20 mouse cellular contexts compared by ENCODE assay signal in the genomic region with DNA sequence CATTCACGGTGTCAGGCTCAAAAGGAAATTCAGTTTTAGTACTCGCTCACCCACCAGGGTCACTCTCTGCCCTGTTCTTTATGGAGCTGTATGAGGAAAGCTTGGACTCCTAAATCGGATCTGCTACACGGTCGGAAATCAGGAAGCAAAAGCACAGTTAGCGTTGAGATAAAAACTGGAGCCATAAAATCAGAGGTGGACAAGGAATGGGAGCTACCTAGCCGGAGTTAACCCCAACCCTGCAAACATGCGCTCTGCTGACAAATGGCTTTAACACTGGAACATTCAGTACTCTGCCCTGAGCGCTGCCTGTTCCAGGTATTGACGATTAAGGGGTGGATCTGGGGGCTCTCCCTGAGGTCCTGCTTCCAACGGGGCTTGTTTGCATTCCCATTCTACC. TPM values are rescaled to one million over a fixed set of nuclear protein-coding genes. Genes with fewer than 3 reads are reported as not detected.
A peak's percentile ranks its signal among the peaks of the same experiment; 100 is the strongest.
DNase-seq lines count a peak whose midpoint lies in the region; ATAC-seq and TF ChIP-seq lines count a peak whose summit lies in the region.
"Had no signal": no experiment of that assay in that cellular context is flagged by ENCODE, and none has a peak within 500 bp of the region (broad histone marks: within the 10 kb centered on the region; RNA-seq: fewer than 3 reads in every experiment).

No protein-coding gene starts in this region.

- H3K4me2 ChIP-seq in forebrain, embryonic 12.5 days: peak overlapping the region; percentile 13; the same call in 1 of the 2 replicates
- H3K4me2 ChIP-seq in forebrain, embryonic 15.5 days (replicated peaks): no peak overlapping the region
- peak overlapping the region; percentile 6; the same call in 1 of the 2 replicates for H3K4me2 ChIP-seq in intestine, embryonic 15.5 days (replicated peaks)
- H3K4me2 ChIP-seq in midbrain, embryonic 16.5 days (ENCODE audit: low read length): peak overlapping the region; percentile 23; the same call in 1 of the 2 replicates
- H3K4me2 ChIP-seq: heart, embryonic 13.5 days; limb, embryonic 12.5 days; liver, embryonic 13.5 days; lung, embryonic 14.5 days had no signal

- no peaks in the 10 kb centered on the region for H3K9me3 ChIP-seq in forebrain, embryonic 12.5 days
- no peaks in the 10 kb centered on the region for H3K9me3 ChIP-seq in forebrain, embryonic 15.5 days
- no peaks in the 10 kb centered on the region for H3K9me3 ChIP-seq in intestine, embryonic 15.5 days
- no peaks in the 10 kb centered on the region for H3K9me3 ChIP-seq in midbrain, embryonic 16.5 days (replicated peaks; ENCODE audit: control insufficient read depth, low read length, poor library complexity, severe bottlenecking)
- H3K9me3 ChIP-seq: heart, embryonic 13.5 days; limb, embryonic 12.5 days; liver, embryonic 13.5 days had no signal

- no peak overlapping the region for H3K27ac ChIP-seq in forebrain, embryonic 12.5 days
- H3K27ac ChIP-seq in forebrain, embryonic 15.5 days (replicated peaks): no peak overlapping the region
- no peak overlapping the region for H3K27ac ChIP-seq in intestine, embryonic 15.5 days
- no peak overlapping the region for H3K27ac ChIP-seq in midbrain, embryonic 16.5 days (ENCODE audit: low read length)
- H3K27ac ChIP-seq: gastrocnemius, adult 2 months; heart, embryonic 13.5 days; limb, embryonic 12.5 days; liver, embryonic 13.5 days had no signal

- no peaks in the 10 kb centered on the region for H3K36me3 ChIP-seq in forebrain, embryonic 12.5 days (replicated peaks)
- H3K36me3 ChIP-seq in forebrain, embryonic 15.5 days: no peaks in the 10 kb centered on the region
- no peaks in the 10 kb centered on the region for H3K36me3 ChIP-seq in intestine, embryonic 15.5 days
- H3K36me3 ChIP-seq in midbrain, embryonic 16.5 days (ENCODE audit: control insufficient read depth, insufficient read depth, low read length): no peaks in the 10 kb centered on the region
- H3K36me3 ChIP-seq: heart, embryonic 13.5 days; limb, embryonic 12.5 days; liver, embryonic 13.5 days had no signal

- TF ChIP-seq CTCF in brain, embryonic 14.5 days (IDR thresholded peaks at IDR 0.05; ENCODE audit: borderline replicate concordance, extremely low read depth, insufficient read depth, insufficient read length): no peak

- TF ChIP-seq POLR2A in brain, embryonic 14.5 days (IDR thresholded peaks at IDR 0.05; ENCODE audit: borderline replicate concordance, extremely low read depth, insufficient read depth, insufficient read length, poor library complexity, severe bottlenecking): no peak

- no peak for ATAC-seq in forebrain, embryonic 12.5 days (ENCODE audit: low FRiP score)
- no peak for ATAC-seq in forebrain, embryonic 15.5 days (replicated peaks)
- ATAC-seq in intestine, embryonic 15.5 days: peak; percentile 71
- ATAC-seq in midbrain, embryonic 16.5 days: no peak

- peaks cover 9% of the 10 kb centered on the region; the same call in 1 of the 2 replicates for H3K4me1 ChIP-seq in forebrain, embryonic 12.5 days
- 0 out of 2 replicates have a peak, but pooled peaks cover 3% of the 10 kb centered on the region for H3K4me1 ChIP-seq in forebrain, embryonic 15.5 days
- H3K4me1 ChIP-seq in intestine, embryonic 15.5 days (replicated peaks): no peaks in the 10 kb centered on the region
- peaks cover 5% of the 10 kb centered on the region; the same call in 1 of the 2 replicates for H3K4me1 ChIP-seq in midbrain, embryonic 16.5 days (ENCODE audit: control insufficient read depth, insufficient read depth, low read length)
- H3K4me1 ChIP-seq: heart, embryonic 13.5 days; limb, embryonic 12.5 days; liver, embryonic 13.5 days had no signal

- WGBS in forebrain, embryonic 12.5 days: 30% methylated on average over 11 of the region's 11 CpGs
- 24% methylated on average over 11 of the region's 11 CpGs for WGBS in forebrain, embryonic 15.5 days
- 52% methylated on average over 11 of the region's 11 CpGs for WGBS in intestine, embryonic 15.5 days
- WGBS in midbrain, embryonic 16.5 days: 16% methylated on average over 11 of the region's 11 CpGs

- no peak overlapping the region for H3K9ac ChIP-seq in forebrain, embryonic 12.5 days
- H3K9ac ChIP-seq in forebrain, embryonic 15.5 days (replicated peaks): no peak overlapping the region
- no peak overlapping the region for H3K9ac ChIP-seq in intestine, embryonic 15.5 days
- H3K9ac ChIP-seq in midbrain, embryonic 16.5 days (ENCODE audit: low read depth, low read length): no peak overlapping the region
- H3K9ac ChIP-seq: heart, embryonic 13.5 days; limb, embryonic 12.5 days; liver, embryonic 13.5 days; lung, embryonic 14.5 days had no signal

- no peaks in the 10 kb centered on the region for H3K27me3 ChIP-seq in forebrain, embryonic 12.5 days
- no peaks in the 10 kb centered on the region for H3K27me3 ChIP-seq in forebrain, embryonic 15.5 days
- H3K27me3 ChIP-seq in intestine, embryonic 15.5 days (replicated peaks): no peaks in the 10 kb centered on the region
- no peaks in the 10 kb centered on the region for H3K27me3 ChIP-seq in midbrain, embryonic 16.5 days (ENCODE audit: control insufficient read depth, insufficient read depth, low read depth, low read length)
- H3K27me3 ChIP-seq: CH12.LX; heart, embryonic 13.5 days; limb, embryonic 12.5 days; liver, embryonic 13.5 days had no signal

- DNase-seq in brain, embryonic 14.5 days (ENCODE audit: low read depth): peak; percentile 29
- no peak for DNase-seq in urinary bladder, postnatal 25 days (ENCODE audit: low spot score)
- no peak for DNase-seq in left cerebral cortex, adult 11 months (ENCODE audit: low spot score)
- DNase-seq: cerebellum, adult 8-10 months; gastrocnemius, adult 2 months; heart, postnatal 36 days; kidney, postnatal 36 days; layer of hippocampus, adult 9-11 months; liver, embryonic 13.5 days; lung, embryonic 14.5 days; lung, postnatal 4 days; right cerebral cortex, postnatal 14 days; spleen, adult 18-20 months had no signal

- H3K4me3 ChIP-seq in forebrain, embryonic 12.5 days (replicated peaks): no peak overlapping the region
- H3K4me3 ChIP-seq in forebrain, embryonic 15.5 days: no peak overlapping the region
- no peak overlapping the region for H3K4me3 ChIP-seq in intestine, embryonic 15.5 days (replicated peaks)
- H3K4me3 ChIP-seq in midbrain, embryonic 16.5 days (ENCODE audit: low read depth, low read length): no peak overlapping the region
- H3K4me3 ChIP-seq: gastrocnemius, adult 2 months; heart, embryonic 13.5 days; limb, embryonic 12.5 days; liver, embryonic 13.5 days had no signal

RNA-seq across cellular contexts. Expression of gene Ak5, which starts 47.6 kb away (rescaled TPM):
- 0.94 and 1.2 TPM in 2 replicates for polyA plus RNA-seq in forebrain, embryonic 12.5 days (2016; fragmentation: Nextera tagmentation; extraction: Ambion mirVana)
- 6.7 and 7.1 TPM in 2 replicates for polyA plus RNA-seq in forebrain, embryonic 15.5 days (2015; fragmentation: Nextera tagmentation; extraction: Ambion mirVana)
- polyA plus RNA-seq in brain, embryonic 14.5 days (2012; rRNA removed): 1.1 and 3.4 TPM in 2 replicates
- 1.7 and 2.4 TPM in 2 replicates for polyA plus RNA-seq in intestine, embryonic 15.5 days (2015; fragmentation: Nextera tagmentation; extraction: Ambion mirVana)
- polyA plus RNA-seq in midbrain, embryonic 16.5 days (2015; fragmentation: Nextera tagmentation; extraction: Ambion mirVana): 18.4 and 20.9 TPM in 2 replicates
